Comparison of ENCODE assay signal across 9 mouse cellular contexts in genomic region chr12:91685674-91686290, GRCm38 (mm10).
DNase-seq lines count a peak whose midpoint lies in the region; ATAC-seq and TF ChIP-seq lines count a peak whose summit lies in the region.
"Had no signal": no experiment of that assay in that cellular context is flagged by ENCODE, and none has a peak within 500 bp of the region (broad histone marks: within the 10 kb centered on the region; RNA-seq: fewer than 3 reads in every experiment).

No protein-coding gene starts in this region.

- peak; percentile 90 for ATAC-seq in intestine, postnatal 0 days
- 0 out of 2 replicates have a peak, but pooled peaks have one; percentile 17 for ATAC-seq in neural tube, embryonic 11.5 days (ENCODE audit: insufficient read depth, low FRiP score, low TSS enrichment)
- ATAC-seq in frontal cortex, adult (ENCODE audit: low TSS enrichment): no peak

- H3K27ac ChIP-seq in heart, embryonic 10.5 days: peak overlapping the region; percentile 22; the same call in 1 of the 2 replicates
- H3K27ac ChIP-seq in intestine, postnatal 0 days (ENCODE audit: low read depth, low read length): no peak overlapping the region
- no peak overlapping the region; the same call in 1 of the 2 replicates for H3K27ac ChIP-seq in neural tube, embryonic 11.5 days (ENCODE audit: low read depth, low read length)

- DNase-seq in heart, embryonic 10.5 days (ENCODE audit: low spot score): no peak
- no peak for DNase-seq in heart, adult 9 months (ENCODE audit: low spot score in 2 of 2)
- peak; percentile 40 for DNase-seq in embryo, embryonic 11 days
- no peak for DNase-seq in neural tube, embryonic 11.5 days (ENCODE audit: low spot score)
- DNase-seq in cerebellum, postnatal 25 days: no peak
- no peak for DNase-seq in adrenal gland, adult 8-10 months
- DNase-seq: heart, postnatal 36 days had no signal

- TF ChIP-seq CTCF in intestine, postnatal 0 days (IDR thresholded peaks at IDR 0.05; ENCODE audit: low read depth): no peak

- peak overlapping the region; percentile 57 for H3K4me2 ChIP-seq in intestine, postnatal 0 days (replicated peaks; ENCODE audit: low read depth)
- peak overlapping the region; percentile 22; the same call in 1 of the 2 replicates for H3K4me2 ChIP-seq in neural tube, embryonic 11.5 days (ENCODE audit: low read depth)

- H3K4me1 ChIP-seq in heart, embryonic 10.5 days: peaks cover 38% of the 10 kb centered on the region
- peaks cover 2% of the 10 kb centered on the region; the same call in 1 of the 2 replicates for H3K4me1 ChIP-seq in intestine, postnatal 0 days (replicated peaks; ENCODE audit: control insufficient read depth, insufficient read depth, low read length)
- H3K4me1 ChIP-seq in neural tube, embryonic 11.5 days (ENCODE audit: control insufficient read depth, insufficient read depth, low read length): peaks cover 28% of the 10 kb centered on the region

- no peaks in the 10 kb centered on the region for H3K36me3 ChIP-seq in heart, embryonic 10.5 days
- H3K36me3 ChIP-seq in intestine, postnatal 0 days (ENCODE audit: control insufficient read depth, insufficient read depth): no peaks in the 10 kb centered on the region
- H3K36me3 ChIP-seq in neural tube, embryonic 11.5 days (ENCODE audit: control insufficient read depth, insufficient read depth, low read length): no peaks in the 10 kb centered on the region

- 12% methylated on average over 13 of the region's 13 CpGs for WGBS in heart, embryonic 10.5 days
- 16% methylated on average over 13 of the region's 13 CpGs for WGBS in intestine, postnatal 0 days
- WGBS in neural tube, embryonic 11.5 days: 15% methylated on average over 13 of the region's 13 CpGs

- no peak overlapping the region for H3K9ac ChIP-seq in intestine, postnatal 0 days (ENCODE audit: low read depth, low read length)
- H3K9ac ChIP-seq in neural tube, embryonic 11.5 days (ENCODE audit: low read length): peak overlapping the region; percentile 32

- H3K4me3 ChIP-seq in heart, embryonic 10.5 days: peak overlapping the region; percentile 38
- peak overlapping the region; percentile 20 for H3K4me3 ChIP-seq in intestine, postnatal 0 days (ENCODE audit: low read depth, low read length)
- no peak overlapping the region for H3K4me3 ChIP-seq in neural tube, embryonic 11.5 days (ENCODE audit: low read depth, low read length)

- H3K9me3 ChIP-seq in heart, embryonic 10.5 days: no peaks in the 10 kb centered on the region
- H3K9me3 ChIP-seq in intestine, postnatal 0 days (ENCODE audit: control insufficient read depth): no peaks in the 10 kb centered on the region
- H3K9me3 ChIP-seq in neural tube, embryonic 11.5 days (ENCODE audit: control insufficient read depth, low read length): no peaks in the 10 kb centered on the region

- peaks cover 6% of the 10 kb centered on the region; the same call in 1 of the 2 replicates for H3K27me3 ChIP-seq in heart, embryonic 10.5 days (ENCODE audit: insufficient read depth, poor library complexity, severe bottlenecking)
- no peaks in the 10 kb centered on the region for H3K27me3 ChIP-seq in intestine, postnatal 0 days (replicated peaks; ENCODE audit: control insufficient read depth, insufficient read depth, low read length)
- no peaks in the 10 kb centered on the region for H3K27me3 ChIP-seq in neural tube, embryonic 11.5 days (ENCODE audit: control insufficient read depth, insufficient read depth, low read length)
